In genomic region chr12:12527766-12528477, GRCm38 (mm10) we compare ENCODE assay signal across 10 mouse cellular contexts.
DNase-seq lines count a peak whose midpoint lies in the region; ATAC-seq lines count a peak whose summit lies in the region.
"Had no signal": no experiment of that assay in that cellular context is flagged by ENCODE, and none has a peak within 500 bp of the region (broad histone marks: within the 10 kb centered on the region; RNA-seq: fewer than 3 reads in every experiment).

No protein-coding gene starts in this region.

- no peak overlapping the region for H3K9ac ChIP-seq in neural tube, embryonic 13.5 days
- no peak overlapping the region for H3K9ac ChIP-seq in neural tube, embryonic 15.5 days (replicated peaks)
- H3K9ac ChIP-seq in forebrain, embryonic 16.5 days (replicated peaks; ENCODE audit: low read depth, low read length) = no peak overlapping the region
- H3K9ac ChIP-seq in hindbrain, embryonic 16.5 days (ENCODE audit: low read depth, low read length) = no peak overlapping the region
- H3K9ac ChIP-seq: stomach, embryonic 15.5 days had no signal

- intact Hi-C loops in gastrocnemius, postnatal 14 days (cut with DNase I; ENCODE audit: low total_unique reads) = no loop called here

- H3K4me2 ChIP-seq in neural tube, embryonic 13.5 days = no peak overlapping the region
- no peak overlapping the region for H3K4me2 ChIP-seq in neural tube, embryonic 15.5 days
- no peak overlapping the region for H3K4me2 ChIP-seq in forebrain, embryonic 16.5 days (ENCODE audit: low read length)
- H3K4me2 ChIP-seq in hindbrain, embryonic 16.5 days (ENCODE audit: low read length) = no peak overlapping the region
- H3K4me2 ChIP-seq: stomach, embryonic 15.5 days had no signal

- H3K4me1 ChIP-seq in neural tube, embryonic 13.5 days (replicated peaks) = peaks cover 6% of the 10 kb centered on the region
- no peaks in the 10 kb centered on the region; the same call in 1 of the 2 replicates for H3K4me1 ChIP-seq in neural tube, embryonic 15.5 days
- peaks cover 12% of the 10 kb centered on the region for H3K4me1 ChIP-seq in forebrain, embryonic 16.5 days (replicated peaks; ENCODE audit: control insufficient read depth, insufficient read depth, low read length)
- H3K4me1 ChIP-seq in hindbrain, embryonic 16.5 days (ENCODE audit: control insufficient read depth, insufficient read depth, low read depth, low read length) = no peaks in the 10 kb centered on the region
- H3K4me1 ChIP-seq: stomach, embryonic 15.5 days had no signal

- DNase-seq in retina, postnatal 1 day = peak; percentile 27
- DNase-seq in gastrocnemius, postnatal 14 days = no peak
- DNase-seq in cerebellum, adult 11-12 months = no peak
- no peak for DNase-seq in gastrocnemius, postnatal 4 days (ENCODE audit: low spot score in 2 of 2)
- DNase-seq: liver had no signal

- H3K4me3 ChIP-seq in neural tube, embryonic 13.5 days = no peak overlapping the region
- H3K4me3 ChIP-seq in neural tube, embryonic 15.5 days (replicated peaks) = no peak overlapping the region
- H3K4me3 ChIP-seq in forebrain, embryonic 16.5 days (replicated peaks; ENCODE audit: low read length) = no peak overlapping the region
- no peak overlapping the region for H3K4me3 ChIP-seq in hindbrain, embryonic 16.5 days (ENCODE audit: low read length)
- H3K4me3 ChIP-seq: stomach, embryonic 15.5 days had no signal

- H3K36me3 ChIP-seq in neural tube, embryonic 13.5 days = no peaks in the 10 kb centered on the region
- no peaks in the 10 kb centered on the region for H3K36me3 ChIP-seq in neural tube, embryonic 15.5 days
- H3K36me3 ChIP-seq in forebrain, embryonic 16.5 days (ENCODE audit: control insufficient read depth, insufficient read depth) = no peaks in the 10 kb centered on the region
- no peaks in the 10 kb centered on the region for H3K36me3 ChIP-seq in hindbrain, embryonic 16.5 days (ENCODE audit: control insufficient read depth, insufficient read depth, low read length)
- H3K36me3 ChIP-seq: stomach, embryonic 15.5 days had no signal

- H3K27ac ChIP-seq in neural tube, embryonic 13.5 days (replicated peaks) = peak overlapping the region; percentile 33; the same call in 1 of the 2 replicates
- no peak overlapping the region for H3K27ac ChIP-seq in neural tube, embryonic 15.5 days (replicated peaks)
- H3K27ac ChIP-seq in forebrain, embryonic 16.5 days (ENCODE audit: low read length) = peak overlapping the region; percentile 77
- no peak overlapping the region for H3K27ac ChIP-seq in hindbrain, embryonic 16.5 days (ENCODE audit: low read depth, low read length)
- H3K27ac ChIP-seq: stomach, embryonic 15.5 days had no signal

- WGBS in neural tube, embryonic 13.5 days = 21% methylated on average over 7 of the region's 7 CpGs
- 25% methylated on average over 7 of the region's 7 CpGs for WGBS in neural tube, embryonic 15.5 days
- WGBS in forebrain, embryonic 16.5 days = 5% methylated on average over 7 of the region's 7 CpGs
- 19% methylated on average over 7 of the region's 7 CpGs for WGBS in hindbrain, embryonic 16.5 days

- no peaks in the 10 kb centered on the region for H3K9me3 ChIP-seq in neural tube, embryonic 13.5 days
- H3K9me3 ChIP-seq in neural tube, embryonic 15.5 days (replicated peaks) = no peaks in the 10 kb centered on the region
- H3K9me3 ChIP-seq in forebrain, embryonic 16.5 days (ENCODE audit: control insufficient read depth, low read length) = no peaks in the 10 kb centered on the region
- no peaks in the 10 kb centered on the region for H3K9me3 ChIP-seq in hindbrain, embryonic 16.5 days (ENCODE audit: control insufficient read depth, low read length)
- H3K9me3 ChIP-seq: stomach, embryonic 15.5 days had no signal

- no peaks in the 10 kb centered on the region for H3K27me3 ChIP-seq in neural tube, embryonic 13.5 days
- no peaks in the 10 kb centered on the region for H3K27me3 ChIP-seq in neural tube, embryonic 15.5 days (replicated peaks)
- H3K27me3 ChIP-seq in forebrain, embryonic 16.5 days (replicated peaks; ENCODE audit: control insufficient read depth, insufficient read depth, low read length) = no peaks in the 10 kb centered on the region
- H3K27me3 ChIP-seq in hindbrain, embryonic 16.5 days (replicated peaks; ENCODE audit: control insufficient read depth, insufficient read depth, low read length) = no peaks in the 10 kb centered on the region
- H3K27me3 ChIP-seq: stomach, embryonic 15.5 days had no signal

- ATAC-seq in neural tube, embryonic 13.5 days (ENCODE audit: low read depth) = no peak
- no peak for ATAC-seq in neural tube, embryonic 15.5 days (ENCODE audit: low FRiP score)
- peak; percentile 88 for ATAC-seq in forebrain, embryonic 16.5 days
- peak; percentile 54; the same call in 1 of the 2 replicates for ATAC-seq in hindbrain, embryonic 16.5 days

Comparison
In these comparisons a context has a peak if more than half of its experiments do, and no peak if none do; other contexts are left out.
1. H3K27ac ChIP-seq: peak in neural tube, embryonic 13.5 days (single experiment) and forebrain, embryonic 16.5 days (single experiment); none in neural tube, embryonic 15.5 days (single experiment) and hindbrain, embryonic 16.5 days (single experiment).
2. ATAC-seq: peak in forebrain, embryonic 16.5 days (single experiment) and hindbrain, embryonic 16.5 days (single experiment); none in neural tube, embryonic 13.5 days (single experiment) and neural tube, embryonic 15.5 days (single experiment).